Mouse (Mus musculus) cortical plate, adult 2 months (tissue): Measurements from ENCODE around the gene Ccdc82. TPM values are rescaled to one million over a fixed set of nuclear protein-coding genes. Genes with fewer than 3 reads are reported as not detected.

Experiments used
- H3K27ac ChIP-seq: fragments of 200-500 bp; 2 replicates; pipeline ENCODE4 v1.5.1; 2012; ENCODE audit warnings: low read length, control low read depth, inconsistent platforms; ENCODE audit not compliant: insufficient read depth
- H3K4me1 ChIP-seq: fragments of 200-500 bp; 2 replicates; pipeline ENCODE4 v1.6.1; 2011; ENCODE audit warnings: low read length; ENCODE audit not compliant: control insufficient read depth, insufficient read depth
- H3K4me3 ChIP-seq: fragments of 200-500 bp; 2 replicates; pipeline ENCODE4 v1.5.1; 2011; ENCODE audit warnings: mild to moderate bottlenecking, low read length, control low read depth; ENCODE audit not compliant: insufficient read depth
- CTCF ChIP-seq: fragments of 200-500 bp; IDR thresholded peaks from 2 replicates; pipeline ENCODE4 v1.5.1; 2011; ENCODE audit warnings: mild to moderate bottlenecking, control low read depth, low read length; ENCODE audit not compliant: insufficient read depth; ENCODE audit errors: extremely low read depth
- POLR2A ChIP-seq: fragments of 200-500 bp; IDR thresholded peaks from 2 replicates; pipeline ENCODE4 v1.6.1; 2011; ENCODE audit warnings: mild to moderate bottlenecking, low read length, control low read depth; ENCODE audit not compliant: insufficient read depth; ENCODE audit errors: extremely low read depth
- polyA plus RNA-seq: library from polyadenylated mRNA; depleted of rRNA; stranded (reverse); fragments of >200 nt; gene quantifications from 2 replicates; pipeline ENCODE4 v1.2.3, GENCODE M21; 2012; rRNA removed

Gene Ccdc82
- 17.4 and 18.2 TPM in 2 replicates for polyA plus RNA-seq

DNA sequence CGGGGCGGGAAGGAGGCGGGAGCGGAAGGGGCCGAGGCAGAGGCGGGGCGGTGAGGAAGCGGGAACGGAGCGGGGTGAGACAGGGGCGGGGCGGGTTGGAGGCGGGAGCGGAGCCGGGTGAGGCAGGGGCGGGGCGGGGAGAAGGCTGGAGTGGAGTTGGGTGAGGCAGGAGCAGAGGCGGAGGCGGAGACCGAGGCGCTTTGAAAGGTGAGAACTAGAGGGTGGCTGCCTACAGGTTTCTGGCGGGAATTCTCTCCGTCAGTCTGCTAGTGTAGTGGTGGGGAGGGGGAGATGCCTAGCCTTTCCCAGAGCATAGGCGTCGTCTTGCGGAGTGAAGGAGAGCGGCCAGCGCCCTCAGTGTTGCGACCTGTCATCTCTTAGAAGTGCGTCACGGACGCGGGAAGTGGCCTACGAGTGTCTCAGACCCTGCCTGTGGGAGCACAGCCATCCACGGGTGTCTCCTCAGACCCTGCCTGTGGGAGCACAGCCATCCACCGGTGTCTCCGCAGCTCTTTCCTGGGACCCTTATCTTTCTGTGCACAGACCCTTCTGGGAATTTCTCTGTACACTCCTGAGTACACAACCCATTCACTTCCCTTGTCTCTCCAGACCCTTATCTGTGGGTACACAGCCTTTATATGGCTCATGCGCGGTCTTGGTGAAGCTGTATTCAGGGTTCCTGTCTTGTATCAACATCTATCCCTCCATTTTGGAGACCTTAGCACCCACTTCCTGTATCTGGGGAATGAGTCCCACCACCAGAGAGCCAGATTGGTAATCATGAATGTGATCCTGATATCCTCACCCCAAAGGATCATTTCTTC is at the start of gene Ccdc82:
Gene Ccdc82, plus strand, starts transcription at position 141 of the 824 bp plus-strand sequence.
- TF ChIP-seq CTCF (no peak), POLR2A (peak; percentile 22; the same call in 1 of the 2 replicates)
- peaks cover 2% of the 10 kb centered on the region; the same call in 1 of the 2 replicates for H3K4me1 ChIP-seq
- H3K4me3 ChIP-seq: peak within 1 kb of the TSS; percentile 97
- H3K27ac ChIP-seq: peak within 1 kb of the TSS; percentile 90

DNA sequence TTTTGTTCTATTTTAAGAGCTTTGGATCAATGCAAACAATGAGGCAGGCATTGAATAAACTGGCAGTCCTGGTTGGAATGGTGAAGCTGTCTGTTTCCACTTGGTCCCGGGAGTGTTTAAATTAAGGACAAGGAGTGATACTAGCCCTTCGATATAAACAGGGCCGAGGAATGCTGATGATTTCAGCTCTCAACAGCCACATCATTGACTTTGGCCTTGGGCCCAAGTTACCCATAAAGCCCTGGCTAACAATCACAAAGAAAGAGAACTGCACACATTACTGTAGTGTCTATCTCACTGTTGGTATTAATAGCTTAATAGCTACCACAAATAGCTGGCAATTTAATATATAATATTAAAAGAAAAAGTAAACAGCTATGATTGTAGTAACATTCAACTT is 46.7 kb upstream of the Ccdc82 start:
- Histone ChIP-seq H3K4me3 (no peak overlapping the region), H3K27ac (no peak overlapping the region), H3K4me1 (no peaks in the 10 kb centered on the region)
- TF ChIP-seq POLR2A (no peak), CTCF (no peak)

DNA sequence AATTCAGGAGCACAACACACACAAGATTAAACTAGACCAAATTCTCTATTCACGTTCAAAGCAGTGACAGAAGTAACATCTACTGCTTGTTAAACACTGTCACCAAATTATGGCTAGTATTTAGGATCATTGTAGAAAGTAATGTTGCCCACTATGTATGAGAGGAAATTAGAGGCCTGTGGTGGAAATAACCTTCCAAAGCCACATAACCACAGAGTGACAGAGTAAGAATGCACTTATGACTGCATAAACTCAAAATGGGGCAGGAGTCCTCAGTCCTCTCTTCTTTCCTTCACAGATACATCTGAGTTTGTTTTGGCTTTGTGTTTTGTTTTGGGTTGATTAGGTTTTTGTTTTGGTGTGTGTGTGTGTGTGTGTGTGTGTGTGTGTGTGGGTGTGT is 43.6 kb upstream of the Ccdc82 start:
- no peaks in the 10 kb centered on the region for H3K4me1 ChIP-seq
- no peak overlapping the region for H3K27ac ChIP-seq
- no peak overlapping the region for H3K4me3 ChIP-seq
- TF ChIP-seq POLR2A (no peak), CTCF (no peak)

DNA sequence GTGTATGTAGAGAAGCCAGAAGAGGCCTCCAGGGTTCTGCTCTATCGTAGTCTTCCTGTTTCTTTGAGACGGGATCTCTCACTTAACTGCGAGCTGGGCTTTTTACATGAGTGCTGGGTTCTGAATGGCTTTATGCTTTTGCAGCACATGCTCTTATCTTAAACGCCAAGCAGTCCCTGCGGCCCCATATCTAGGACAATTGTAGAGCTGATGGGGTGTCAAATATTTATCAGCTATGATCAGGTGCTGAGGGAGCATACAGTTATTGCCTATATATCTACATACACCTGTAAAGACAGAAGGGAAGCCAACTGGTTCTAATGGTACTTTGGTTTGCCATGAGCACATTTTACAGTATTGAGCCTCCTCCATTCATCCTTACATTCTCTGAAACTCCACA is 43.1 kb upstream of the Ccdc82 start:
- TF ChIP-seq POLR2A (no peak), CTCF (no peak)
- Histone ChIP-seq H3K4me3 (no peak overlapping the region), H3K4me1 (no peaks in the 10 kb centered on the region), H3K27ac (no peak overlapping the region)

DNA sequence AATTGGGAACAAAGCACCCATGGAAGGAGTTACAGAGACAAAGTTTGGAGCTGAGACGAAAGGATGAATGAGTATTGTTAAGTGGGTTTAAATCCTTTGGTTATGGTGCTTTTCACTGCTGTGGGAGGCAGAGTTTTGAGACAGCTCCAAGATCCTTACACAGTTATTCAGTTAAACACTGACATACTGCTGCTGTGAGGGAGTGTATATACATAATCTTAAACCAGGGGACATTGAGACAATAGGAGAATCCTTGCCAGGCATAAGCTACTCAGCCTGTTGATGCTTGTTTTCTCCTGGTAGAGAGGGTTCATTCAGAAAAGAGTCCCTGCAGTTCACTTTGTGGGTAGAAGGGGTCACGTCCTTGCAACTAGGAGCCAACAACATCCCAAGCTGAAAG is 40.4 kb upstream of the Ccdc82 start:
- H3K4me1 ChIP-seq: no peaks in the 10 kb centered on the region
- TF ChIP-seq POLR2A (no peak), CTCF (no peak)
- H3K27ac ChIP-seq: no peak overlapping the region
- no peak overlapping the region for H3K4me3 ChIP-seq

DNA sequence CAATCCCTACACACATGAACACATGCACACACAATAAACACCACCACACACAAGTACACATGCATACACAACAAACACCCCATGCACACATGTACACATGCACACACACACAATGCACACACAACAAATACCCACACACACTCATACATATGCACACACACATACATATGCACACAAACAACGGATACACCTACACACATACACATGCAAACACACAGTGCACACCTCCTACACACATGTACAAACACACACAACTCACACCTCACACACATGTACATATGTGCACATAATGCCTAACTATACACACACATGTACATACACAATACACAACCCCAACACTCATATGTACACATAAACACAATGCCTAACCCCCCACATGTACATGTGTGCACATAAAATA is 20.9 kb upstream of the Ccdc82 start:
- TF ChIP-seq POLR2A (no peak), CTCF (no peak)

DNA sequence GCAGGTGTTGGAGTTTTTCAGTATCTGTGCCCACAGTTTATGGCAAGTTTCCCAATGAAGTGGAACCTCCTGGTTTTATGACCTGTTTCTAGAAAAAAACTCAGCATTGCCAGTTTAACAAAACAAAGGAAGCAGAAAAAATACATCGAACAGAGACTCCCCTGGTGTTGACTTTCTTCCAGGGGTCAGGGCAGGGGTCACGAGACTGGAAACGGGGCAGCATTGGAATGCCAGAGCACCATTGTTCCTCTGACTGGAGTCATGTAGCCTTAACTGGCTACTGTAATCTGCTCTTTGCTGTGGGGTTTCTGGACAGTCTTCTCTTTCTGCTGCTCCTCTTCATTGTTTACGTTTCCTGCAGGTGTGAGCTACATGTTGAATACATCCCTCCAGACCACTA is 16.2 kb upstream of the Ccdc82 start:
- Histone ChIP-seq H3K27ac (no peak overlapping the region), H3K4me1 (no peaks in the 10 kb centered on the region), H3K4me3 (no peak overlapping the region)
- TF ChIP-seq POLR2A: no peak
- TF ChIP-seq CTCF: no peak

More for the DNA sequence above, 20.9 kb upstream of the Ccdc82 start:
- no peaks in the 10 kb centered on the region for H3K4me1 ChIP-seq
- no peak overlapping the region for H3K27ac ChIP-seq
- no peak overlapping the region for H3K4me3 ChIP-seq

DNA sequence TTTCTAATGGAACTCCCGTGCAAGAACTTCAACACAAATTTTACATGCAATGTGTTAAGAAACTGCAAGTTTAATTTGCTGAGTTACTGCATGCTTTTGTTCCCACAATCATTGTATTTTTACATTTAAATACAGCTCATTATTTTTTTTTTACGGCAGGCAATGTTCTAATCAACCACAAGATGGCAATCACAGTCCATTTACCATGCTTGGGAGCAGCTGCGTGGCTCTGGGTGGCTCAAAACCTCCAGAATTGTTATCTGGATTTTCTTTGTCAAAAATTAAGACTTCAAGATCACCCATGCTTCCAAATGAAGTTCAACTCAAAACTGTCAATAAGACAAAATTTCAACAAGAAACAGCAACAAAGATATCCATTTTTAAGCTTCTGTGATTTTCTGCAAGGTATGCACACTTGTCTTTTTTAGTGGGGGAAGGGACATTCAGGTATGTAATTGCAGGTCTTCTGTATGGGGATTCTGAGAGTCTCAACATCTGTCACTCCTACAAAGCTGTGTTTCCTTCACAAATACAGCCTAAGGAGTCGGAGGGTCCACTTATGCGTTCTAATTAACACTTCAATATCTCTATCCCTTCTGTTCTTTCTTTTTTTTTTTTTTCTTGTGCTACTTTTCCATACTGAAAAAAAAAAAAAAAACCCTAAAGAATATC is 15.1 kb upstream of the Ccdc82 start:
- H3K4me1 ChIP-seq: no peaks in the 10 kb centered on the region
- no peak for TF ChIP-seq POLR2A
- TF ChIP-seq CTCF: peak; percentile 75
- no peak overlapping the region for H3K27ac ChIP-seq
- H3K4me3 ChIP-seq: no peak overlapping the region

DNA sequence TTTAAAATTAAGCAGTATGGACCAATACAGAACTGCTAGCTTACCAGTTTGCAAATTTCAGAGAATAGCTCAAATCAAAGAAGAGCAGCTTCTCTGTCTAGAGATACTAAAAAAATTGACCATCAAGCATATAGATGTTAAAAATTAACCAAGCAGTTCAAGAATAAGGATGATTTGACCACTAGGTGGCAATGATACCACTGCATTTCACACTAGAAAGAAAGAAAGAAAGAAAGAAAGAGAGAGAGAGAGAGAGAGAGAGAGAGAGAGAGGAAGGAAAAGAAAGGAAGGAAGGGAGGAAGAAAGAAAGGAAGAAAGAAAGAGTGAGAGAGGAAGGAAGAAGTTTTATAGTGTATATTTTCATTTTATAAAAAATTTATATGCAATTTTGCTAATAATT is 4.4 kb upstream of the Ccdc82 start:
- H3K4me3 ChIP-seq: no peak overlapping the region
- TF ChIP-seq POLR2A (no peak), CTCF (no peak)
- no peak overlapping the region for H3K27ac ChIP-seq
- H3K4me1 ChIP-seq: peaks cover under 1% of the 10 kb centered on the region; the same call in 1 of the 2 replicates

DNA sequence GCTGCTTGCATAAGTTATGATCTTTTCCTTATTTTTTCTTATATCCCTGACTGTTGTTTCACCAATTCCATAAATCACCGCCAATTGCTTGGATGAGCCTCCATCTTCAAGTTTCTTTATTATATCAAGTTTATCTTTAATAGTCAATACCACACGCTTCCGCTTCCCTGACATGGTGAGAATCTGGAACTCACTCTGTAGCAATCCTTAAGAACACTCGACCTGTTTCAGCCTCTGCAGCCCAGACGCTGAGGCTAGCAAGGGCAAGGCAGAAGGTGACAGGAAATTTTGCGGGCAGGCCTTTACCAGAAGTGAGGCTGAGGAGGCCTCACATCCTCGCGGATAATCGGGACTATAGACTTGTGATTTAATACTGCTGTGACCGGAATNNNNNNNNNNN is 1.3 kb upstream of the Ccdc82 start, which contains the start of gene Jrkl:
Gene Jrkl, minus strand, starts transcription at position 349 of the 400 bp plus-strand sequence.
- H3K4me3 ChIP-seq: peak within 1 kb of the TSS; percentile 97
- H3K4me1 ChIP-seq: peaks cover 2% of the 10 kb centered on the region; the same call in 1 of the 2 replicates
- H3K27ac ChIP-seq: no peak within 1 kb of the TSS
- TF ChIP-seq CTCF (no peak), POLR2A (no peak)
